Mouse (Mus musculus) cerebellum, adult 9-10 months (tissue): ENCODE data around the gene Znhit6.

Source experiments
- DNase-seq: peaks from one replicate; pipeline ENCODE4 v3.0.0; 2022

Gene Znhit6

GRCm38 (mm10) chr3:145605437-145606123, 29.6 kb downstream of the Znhit6 start:
- DNase-seq = no peak

- no peak for DNase-seq
Measured at GRCm38 (mm10) chr3:145608320-145608719, 32.3 kb downstream of the Znhit6 start.

- DNase-seq = no peak
Measured at GRCm38 (mm10) chr3:145612662-145613061, 36.7 kb downstream of the Znhit6 start.

- no peak for DNase-seq
Measured at GRCm38 (mm10) chr3:145613234-145613633, 37.2 kb downstream of the Znhit6 start.

- no peak for DNase-seq
Measured at GRCm38 (mm10) chr3:145614362-145615115, 38.5 kb downstream of the Znhit6 start.

GRCm38 (mm10) chr3:145618299-145618698, 42.3 kb downstream of the Znhit6 start:
- no peak for DNase-seq

- DNase-seq = no peak
Measured at GRCm38 (mm10) chr3:145619621-145620365, 43.8 kb downstream of the Znhit6 start.

- DNase-seq = no peak
Measured at GRCm38 (mm10) chr3:145621209-145621608, 45.2 kb downstream of the Znhit6 start.

GRCm38 (mm10) chr3:145623047-145623446, 47.0 kb downstream of the Znhit6 start:
- DNase-seq = peak; percentile 7

GRCm38 (mm10) chr3:145624786-145625185, 48.8 kb downstream of the Znhit6 start:
- DNase-seq = no peak

GRCm38 (mm10) chr3:145625546-145625945, 49.5 kb downstream of the Znhit6 start:
- no peak for DNase-seq

- DNase-seq = no peak
Measured at GRCm38 (mm10) chr3:145626063-145626462, 50.1 kb downstream of the Znhit6 start.

- DNase-seq = no peak
Measured at GRCm38 (mm10) chr3:145627830-145628229, 51.8 kb downstream of the Znhit6 start.

- DNase-seq = no peak
Measured at GRCm38 (mm10) chr3:145628643-145629042, 52.6 kb downstream of the Znhit6 start.

GRCm38 (mm10) chr3:145632888-145633287, 56.9 kb downstream of the Znhit6 start:
- DNase-seq = no peak

- DNase-seq = no peak
Measured at GRCm38 (mm10) chr3:145634002-145634710, 58.2 kb downstream of the Znhit6 start.

- no peak for DNase-seq
Measured at GRCm38 (mm10) chr3:145640170-145640569, 64.2 kb downstream of the Znhit6 start.

GRCm38 (mm10) chr3:145640583-145640982, 64.6 kb downstream of the Znhit6 start:
- DNase-seq = no peak

GRCm38 (mm10) chr3:145641036-145641685, 65.2 kb downstream of the Znhit6 start:
- DNase-seq = no peak

- no peak for DNase-seq
Measured at GRCm38 (mm10) chr3:145641878-145642277, 65.9 kb downstream of the Znhit6 start.

- no peak for DNase-seq
Measured at GRCm38 (mm10) chr3:145642861-145643260, 66.9 kb downstream of the Znhit6 start.

GRCm38 (mm10) chr3:145645463-145645862, 69.5 kb downstream of the Znhit6 start:
- DNase-seq = no peak
